Mouse (Mus musculus): ENCODE data around the gene Tmtc2. TPM values are rescaled to one million over a fixed set of nuclear protein-coding genes. Genes with fewer than 3 reads are reported as not detected.

The Tmtc2 gene
- polyA plus RNA-seq, 1 experiment = 0.10 TPM

- Histone ChIP-seq H3K36me3 (replicated peaks; ENCODE audit: low read length) (no peaks in the 10 kb centered on the region), H3K27me3 (replicated peaks) (no peaks in the 10 kb centered on the region), H3K9me3 (no peaks in the 10 kb centered on the region), H3K4me3 (replicated peaks) (no peak overlapping the region), H3K4me1 (peaks cover 3% of the 10 kb centered on the region; the same call in 1 of the 2 replicates)
- no peak for TF ChIP-seq FLI1 (IDR thresholded peaks at IDR 0.05; ENCODE audit: low read length)
- TF ChIP-seq GATA1 (IDR thresholded peaks at IDR 0.05; ENCODE audit: borderline replicate concordance, low read length) = no peak
Observed at GRCm38 (mm10) chr10:105227631-105228030, 346.6 kb downstream of the Tmtc2 start.

DNA sequence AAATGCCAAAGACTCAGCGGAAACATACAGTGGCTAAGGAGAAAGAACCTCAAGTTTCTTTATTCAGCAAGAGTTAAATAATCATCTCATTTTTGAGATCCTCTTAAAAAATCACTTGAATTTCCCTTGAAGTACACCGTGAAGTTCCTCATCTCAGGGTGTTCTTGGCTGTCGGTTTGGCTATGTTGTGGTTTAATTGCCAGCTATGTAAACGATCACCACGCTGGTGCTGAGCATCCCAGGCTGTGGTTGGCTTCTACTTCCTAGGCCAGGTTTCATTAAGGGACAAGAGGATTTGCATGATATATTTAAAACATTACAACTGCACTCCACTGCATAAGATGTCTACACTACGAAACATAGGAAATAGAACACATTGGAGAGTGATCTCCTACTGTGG is 348.5 kb downstream of the Tmtc2 start:
- no peak for TF ChIP-seq GATA1 (IDR thresholded peaks at IDR 0.05; ENCODE audit: borderline replicate concordance, low read length)
- TF ChIP-seq FLI1 (IDR thresholded peaks at IDR 0.05; ENCODE audit: low read length) = no peak
- Histone ChIP-seq H3K36me3 (replicated peaks; ENCODE audit: low read length) (no peaks in the 10 kb centered on the region), H3K27me3 (replicated peaks) (no peaks in the 10 kb centered on the region), H3K4me1 (no peaks in the 10 kb centered on the region), H3K9me3 (no peaks in the 10 kb centered on the region), H3K4me3 (replicated peaks) (no peak overlapping the region)

GRCm38 (mm10) chr10:105222904-105223303 is 351.3 kb downstream of the Tmtc2 start:
- TF ChIP-seq GATA1 (IDR thresholded peaks at IDR 0.05; ENCODE audit: borderline replicate concordance, low read length) (no peak), FLI1 (IDR thresholded peaks at IDR 0.05; ENCODE audit: low read length) (no peak)
- Histone ChIP-seq H3K36me3 (replicated peaks; ENCODE audit: low read length) (no peaks in the 10 kb centered on the region), H3K4me3 (replicated peaks) (no peak overlapping the region), H3K4me1 (no peaks in the 10 kb centered on the region), H3K27me3 (replicated peaks) (no peaks in the 10 kb centered on the region), H3K9me3 (no peaks in the 10 kb centered on the region)

DNA sequence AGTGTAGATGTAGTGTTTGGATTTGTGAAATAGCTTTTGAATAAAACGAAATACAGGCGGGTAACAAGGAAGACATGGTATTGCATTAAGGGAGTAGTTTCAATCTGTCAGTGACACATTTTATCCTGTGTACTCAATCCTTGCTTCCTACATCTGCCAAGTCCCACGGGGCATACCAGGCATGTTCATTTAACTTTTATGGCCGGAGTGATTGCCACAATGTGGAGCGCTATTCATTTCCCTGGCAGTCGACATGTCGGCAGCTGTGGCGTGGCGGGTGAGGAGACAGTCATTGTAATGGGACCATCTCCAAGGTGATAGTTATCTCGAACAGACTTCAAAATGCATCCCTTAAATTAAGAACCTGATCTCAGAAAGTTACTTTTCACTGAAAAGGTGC is 372.8 kb downstream of the Tmtc2 start:
- no peaks in the 10 kb centered on the region for H3K36me3 ChIP-seq (replicated peaks; ENCODE audit: low read length)
- no peaks in the 10 kb centered on the region for H3K9me3 ChIP-seq
- H3K4me1 ChIP-seq = no peaks in the 10 kb centered on the region
- no peaks in the 10 kb centered on the region for H3K27me3 ChIP-seq (replicated peaks)
- H3K4me3 ChIP-seq (replicated peaks) = no peak overlapping the region
- TF ChIP-seq FLI1 (IDR thresholded peaks at IDR 0.05; ENCODE audit: low read length) = no peak

DNA sequence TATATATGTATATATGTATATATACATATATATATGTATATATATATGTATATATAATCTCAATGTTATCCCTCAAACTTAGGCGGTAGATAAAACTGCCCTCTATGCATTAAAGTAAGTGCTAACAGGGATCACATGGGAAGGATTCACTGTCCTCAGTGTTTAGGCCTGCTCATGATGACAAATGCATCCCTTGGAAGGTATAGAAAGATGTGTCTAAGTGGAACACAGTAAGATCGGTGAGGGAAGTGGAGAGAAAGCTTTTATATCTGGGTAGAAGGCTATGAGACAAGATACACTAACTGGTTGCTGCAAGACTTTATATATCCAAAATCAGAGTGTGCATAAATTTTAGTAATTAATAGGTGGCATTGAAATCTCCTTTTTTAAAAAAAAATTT is 373.6 kb downstream of the Tmtc2 start:
- Histone ChIP-seq H3K4me3 (replicated peaks) (no peak overlapping the region), H3K36me3 (replicated peaks; ENCODE audit: low read length) (no peaks in the 10 kb centered on the region), H3K9me3 (no peaks in the 10 kb centered on the region), H3K27me3 (replicated peaks) (no peaks in the 10 kb centered on the region), H3K4me1 (no peaks in the 10 kb centered on the region; the same call in 1 of the 2 replicates)
- TF ChIP-seq FLI1 (IDR thresholded peaks at IDR 0.05; ENCODE audit: low read length) (no peak), GATA1 (IDR thresholded peaks at IDR 0.05; ENCODE audit: borderline replicate concordance, low read length) (no peak)

- no peak overlapping the region for H3K4me3 ChIP-seq (replicated peaks)
- H3K4me1 ChIP-seq = no peaks in the 10 kb centered on the region; the same call in 1 of the 2 replicates
- TF ChIP-seq GATA1 (IDR thresholded peaks at IDR 0.05; ENCODE audit: borderline replicate concordance, low read length) (no peak), FLI1 (IDR thresholded peaks at IDR 0.05; ENCODE audit: low read length) (no peak)
- no peaks in the 10 kb centered on the region for H3K36me3 ChIP-seq (replicated peaks; ENCODE audit: low read length)
- H3K9me3 ChIP-seq = no peaks in the 10 kb centered on the region
- H3K27me3 ChIP-seq (replicated peaks) = no peaks in the 10 kb centered on the region
Observed at GRCm38 (mm10) chr10:105200092-105200491, 374.2 kb downstream of the Tmtc2 start.

GRCm38 (mm10) chr10:105199515-105199914 is 374.7 kb downstream of the Tmtc2 start:
- Histone ChIP-seq H3K9me3 (no peaks in the 10 kb centered on the region), H3K4me3 (replicated peaks) (no peak overlapping the region), H3K4me1 (no peaks in the 10 kb centered on the region; the same call in 1 of the 2 replicates), H3K36me3 (replicated peaks; ENCODE audit: low read length) (no peaks in the 10 kb centered on the region), H3K27me3 (replicated peaks) (no peaks in the 10 kb centered on the region)
- TF ChIP-seq FLI1 (IDR thresholded peaks at IDR 0.05; ENCODE audit: low read length) = no peak
- TF ChIP-seq GATA1 (IDR thresholded peaks at IDR 0.05; ENCODE audit: borderline replicate concordance, low read length) = no peak

DNA sequence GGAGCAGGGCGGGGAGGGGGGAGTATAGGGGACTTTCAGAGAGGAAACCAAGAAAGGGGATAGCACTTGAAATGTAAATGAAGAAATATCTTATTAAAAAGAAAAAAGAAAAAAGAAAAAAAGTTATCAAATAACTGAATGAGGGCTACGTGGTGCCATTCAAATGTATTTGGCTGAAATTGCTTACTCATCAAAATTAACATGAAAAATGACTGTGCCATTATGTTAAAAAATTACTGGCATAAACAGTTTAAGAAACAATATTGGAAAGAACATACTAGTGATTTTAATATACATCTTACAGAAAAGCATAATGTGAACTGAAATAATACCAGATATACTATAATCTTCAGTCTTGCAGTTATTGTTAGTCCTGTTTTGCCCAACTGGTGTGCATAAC is 378.9 kb downstream of the Tmtc2 start:
- Histone ChIP-seq H3K4me1 (peaks cover 5% of the 10 kb centered on the region; the same call in 1 of the 2 replicates), H3K36me3 (replicated peaks; ENCODE audit: low read length) (no peaks in the 10 kb centered on the region), H3K9me3 (no peaks in the 10 kb centered on the region), H3K27me3 (replicated peaks) (no peaks in the 10 kb centered on the region), H3K4me3 (replicated peaks) (no peak overlapping the region)
- no peak for TF ChIP-seq GATA1 (IDR thresholded peaks at IDR 0.05; ENCODE audit: borderline replicate concordance, low read length)
- no peak for TF ChIP-seq FLI1 (IDR thresholded peaks at IDR 0.05; ENCODE audit: low read length)

GRCm38 (mm10) chr10:105193756-105194460 is 380.3 kb downstream of the Tmtc2 start:
- Histone ChIP-seq H3K4me3 (replicated peaks) (no peak overlapping the region), H3K36me3 (replicated peaks; ENCODE audit: low read length) (no peaks in the 10 kb centered on the region), H3K9me3 (no peaks in the 10 kb centered on the region), H3K27me3 (replicated peaks) (no peaks in the 10 kb centered on the region), H3K4me1 (peaks cover 14% of the 10 kb centered on the region)
- no peak for TF ChIP-seq FLI1 (IDR thresholded peaks at IDR 0.05; ENCODE audit: low read length)
- no peak for TF ChIP-seq GATA1 (IDR thresholded peaks at IDR 0.05; ENCODE audit: borderline replicate concordance, low read length)

GRCm38 (mm10) chr10:105192071-105192470 is 382.2 kb downstream of the Tmtc2 start:
- peaks cover 22% of the 10 kb centered on the region for H3K4me1 ChIP-seq
- TF ChIP-seq FLI1 (IDR thresholded peaks at IDR 0.05; ENCODE audit: low read length) (no peak), GATA1 (IDR thresholded peaks at IDR 0.05; ENCODE audit: borderline replicate concordance, low read length) (no peak)
- H3K27me3 ChIP-seq (replicated peaks) = no peaks in the 10 kb centered on the region
- no peaks in the 10 kb centered on the region for H3K36me3 ChIP-seq (replicated peaks; ENCODE audit: low read length)
- H3K9me3 ChIP-seq = no peaks in the 10 kb centered on the region
- H3K4me3 ChIP-seq (replicated peaks) = no peak overlapping the region

Data from megakaryocyte, embryonic 14.5 days (primary cell).